Mouse (Mus musculus) olfactory bulb, adult 2 months (tissue): ENCODE measurements around the gene Ubl7.

Source experiments
- CTCF ChIP-seq: fragments of 200-500 bp; IDR thresholded peaks from 2 replicates; pipeline ENCODE4 v1.5.1; 2012; ENCODE audit warnings: low read depth, mild to moderate bottlenecking, low read length, moderate library complexity; ENCODE audit not compliant: insufficient read depth
- POLR2A ChIP-seq: fragments of 200-500 bp; IDR thresholded peaks from 2 replicates; pipeline ENCODE4 v1.6.1; 2012; ENCODE audit warnings: mild to moderate bottlenecking, low read depth, low read length, moderate library complexity; ENCODE audit not compliant: insufficient read depth

DNA sequence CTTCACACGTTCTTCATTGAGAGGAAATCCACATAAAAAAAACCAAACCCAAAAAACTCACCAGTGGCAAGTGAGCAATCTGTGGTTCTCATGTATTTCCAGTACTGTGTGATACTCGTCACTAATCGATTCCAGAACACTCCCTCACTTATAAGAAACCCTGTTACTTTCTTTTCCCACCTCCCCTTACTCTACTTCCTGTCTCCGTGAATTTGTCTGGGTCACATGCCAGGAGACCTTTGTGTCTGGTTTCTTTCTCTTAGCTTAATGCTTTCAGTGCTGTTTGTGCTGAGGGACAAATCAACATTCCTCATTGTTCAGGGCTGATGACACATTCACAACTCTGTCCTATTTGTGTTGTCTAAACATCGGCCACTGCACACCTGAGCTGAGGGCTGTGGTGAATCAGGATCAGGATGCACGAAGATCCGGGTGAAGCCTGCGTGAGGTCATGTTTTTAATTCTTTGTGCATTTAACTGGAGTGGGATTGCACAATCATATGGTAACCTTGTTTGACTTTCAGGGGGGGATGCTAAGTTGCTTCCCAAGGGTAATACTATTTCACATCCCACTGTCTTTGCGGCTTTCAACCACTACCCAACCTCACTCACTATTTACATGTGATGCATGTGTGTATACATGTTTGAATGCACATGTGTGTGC lies 62.1 kb downstream of the Ubl7 start:
- TF ChIP-seq POLR2A, result no peak
- TF ChIP-seq CTCF, result no peak
